Mouse (Mus musculus) C2C12 (cell line): ENCODE results near the gene Pla2g15.

Experiments
- CEBPB ChIP-seq: IDR thresholded peaks from one replicate; pipeline ENCODE4 v1.6.1; 2011; ENCODE audit warnings: low read depth, mild to moderate bottlenecking, control low read depth, moderate library complexity
- CTCF ChIP-seq: IDR thresholded peaks from one replicate; pipeline ENCODE4 v1.5.1; 2011; ENCODE audit not compliant: control insufficient read depth, insufficient read depth, insufficient read length
- FOSL1 ChIP-seq: IDR thresholded peaks from one replicate; pipeline ENCODE4 v1.8.0; 2011; ENCODE audit warnings: mild to moderate bottlenecking, low read length; ENCODE audit not compliant: poor library complexity, insufficient read depth, severe bottlenecking
- MAX ChIP-seq: IDR thresholded peaks from one replicate; pipeline ENCODE4 v1.6.1; 2011; ENCODE audit warnings: mild to moderate bottlenecking, control low read depth
- MYOD1 ChIP-seq: IDR thresholded peaks from one replicate; pipeline ENCODE4 v1.6.1; 2011; ENCODE audit warnings: low read depth; ENCODE audit not compliant: control insufficient read depth, insufficient read length
- MYOG ChIP-seq: IDR thresholded peaks from one replicate; pipeline ENCODE4 v1.6.1; 2011; ENCODE audit not compliant: control insufficient read depth, insufficient read length; ENCODE audit errors: extremely low read depth
- USF1 ChIP-seq: IDR thresholded peaks from one replicate; pipeline ENCODE4 v1.6.1; 2011; ENCODE audit warnings: low read depth, mild to moderate bottlenecking, control low read depth, moderate library complexity

- no peak for TF ChIP-seq CTCF
- TF ChIP-seq MAX = no peak
- TF ChIP-seq USF1 = no peak
- TF ChIP-seq MYOG = no peak
- no peak for TF ChIP-seq CEBPB
- TF ChIP-seq FOSL1 = no peak
- no peak for TF ChIP-seq MYOD1
Measured at GRCm38 (mm10) chr8:106127882-106128410, 22.3 kb upstream of the Pla2g15 start.
